Mouse (Mus musculus): Measurements from ENCODE around the gene Ppp2r5e. TPM values are rescaled to one million over a fixed set of nuclear protein-coding genes. Genes with fewer than 3 reads are reported as not detected.

The Ppp2r5e gene
- total RNA-seq (2018; cell fraction: chromatin; rRNA removed), result 10 to 100 TPM; 18.6 to 75.6 (median 46.1) TPM
- 10 to 100 TPM; 23.5 to 34.9 (median 31.8) TPM for total RNA-seq (2018; cell fraction: cytosol; rRNA removed)
- 10 to 100 TPM; 20.1 to 67.9 (median 40.1) TPM for total RNA-seq (2018; cell fraction: nucleus; rRNA removed)
- polyA plus RNA-seq (2018), result 21.2 to 25.5 TPM (median 24.4 TPM) in 3 replicates

DNA sequence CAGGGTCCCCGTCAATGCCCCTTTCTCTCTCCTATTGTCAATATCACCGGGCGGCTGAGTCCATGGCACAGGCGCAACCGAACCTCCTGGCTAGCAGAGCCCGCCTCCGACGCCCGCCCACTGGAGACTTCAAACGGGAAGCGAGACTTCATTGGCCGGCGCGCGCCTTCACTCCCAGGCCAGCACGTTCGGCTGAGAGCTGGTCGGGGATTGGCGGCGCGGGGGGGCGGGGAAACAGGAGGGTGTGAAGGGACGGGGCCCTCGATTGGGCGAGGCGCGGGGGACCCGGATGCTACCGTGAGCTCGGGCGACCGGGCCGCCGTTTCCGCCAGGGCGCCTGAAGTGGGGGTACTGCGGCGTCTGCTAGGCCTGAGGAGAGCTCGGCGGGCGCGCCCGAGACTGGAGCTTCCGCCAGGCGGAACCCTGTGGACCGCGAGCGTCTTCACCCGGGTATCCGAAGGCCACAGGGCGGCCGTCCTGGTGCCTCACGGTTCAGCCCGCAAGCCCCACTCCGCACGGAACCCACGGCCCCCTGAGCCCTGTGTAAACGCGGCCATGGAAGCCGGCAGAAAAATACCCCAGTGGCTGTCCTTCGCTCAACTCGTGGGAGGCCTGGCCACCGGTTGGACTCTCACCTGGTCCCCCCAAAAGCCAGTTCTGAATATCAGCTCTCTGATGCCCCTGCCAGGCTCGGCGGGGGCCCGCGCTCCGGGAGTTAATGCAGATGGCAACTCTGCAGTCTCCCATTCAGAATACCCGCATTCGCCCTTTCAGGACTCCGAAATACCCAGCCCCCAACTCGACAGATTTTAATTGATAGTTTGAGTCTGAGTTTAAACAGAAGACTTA lies at the start of gene Ppp2r5e:
Gene Ppp2r5e (minus strand): TSS at position 92 of the 849 bp plus-strand sequence.
- Histone ChIP-seq H3K27ac (peak within 1 kb of the TSS; percentile 60), H3K36me3 (ENCODE audit: inconsistent target) (peaks cover 6% of the 10 kb centered on the region; the same call in 1 of the 2 replicates), H3K4me3 (ENCODE audit: inconsistent target) (peak within 1 kb of the TSS; percentile 68), H3K79me2 (ENCODE audit: inconsistent target) (peaks cover 40% of the 10 kb centered on the region)
- WGBS (ENCODE audit: missing documents), result under 1% methylated on average over 64 of the region's 72 CpGs

DNA sequence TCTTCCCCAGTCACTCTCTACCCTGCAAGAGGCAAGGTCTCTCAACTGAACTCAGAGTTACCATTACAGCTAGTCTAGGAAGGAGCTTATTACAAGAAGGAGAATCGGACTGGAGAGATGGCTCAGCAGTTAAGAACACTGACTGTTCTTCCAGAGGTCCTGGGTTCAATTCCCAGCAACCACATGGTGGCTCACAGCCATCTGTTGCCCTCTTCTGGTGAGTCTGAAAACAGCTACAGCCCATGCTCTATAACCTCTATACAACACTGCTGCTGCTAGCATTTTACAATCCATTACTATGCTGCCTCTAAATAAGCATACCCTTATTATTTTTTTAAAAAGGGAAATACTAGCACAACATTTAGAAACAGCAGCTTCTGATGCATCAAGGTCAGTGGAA lies 49.7 kb upstream of the Ppp2r5e start:
- whole genome bisulfite sequencing (ENCODE audit: missing documents), result 89% methylated on average over 1 of the region's 1 CpGs
- Histone ChIP-seq H3K4me3 (ENCODE audit: inconsistent target) (no peak overlapping the region), H3K36me3 (ENCODE audit: inconsistent target) (no peaks in the 10 kb centered on the region), H3K27ac (no peak overlapping the region), H3K79me2 (ENCODE audit: inconsistent target) (no peaks in the 10 kb centered on the region)

DNA sequence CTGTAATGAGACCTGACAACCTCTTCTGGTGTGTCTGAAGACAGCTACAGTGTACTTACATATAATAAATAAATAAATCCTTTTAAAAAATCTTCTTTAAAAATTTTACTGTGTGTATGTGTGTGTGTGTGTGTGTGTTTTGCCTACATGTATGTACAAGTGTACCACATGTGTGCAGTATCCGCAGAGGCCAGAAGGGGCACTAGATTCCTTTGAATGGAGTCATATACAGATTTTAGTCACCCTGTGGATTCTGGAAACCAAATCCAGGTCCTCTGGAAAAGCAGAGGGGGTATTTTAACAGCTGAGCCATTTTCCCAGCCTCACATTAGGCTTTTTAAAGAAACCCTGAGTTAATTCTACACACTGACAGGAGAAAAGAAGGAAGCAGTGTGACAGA lies 45.7 kb upstream of the Ppp2r5e start:
- Histone ChIP-seq H3K4me3 (ENCODE audit: inconsistent target) (no peak overlapping the region), H3K36me3 (ENCODE audit: inconsistent target) (no peaks in the 10 kb centered on the region), H3K79me2 (ENCODE audit: inconsistent target) (no peaks in the 10 kb centered on the region), H3K27ac (no peak overlapping the region)
- WGBS (ENCODE audit: missing documents), result 93% methylated on average over 1 of the region's 1 CpGs

- no peak overlapping the region for H3K27ac ChIP-seq
- H3K79me2 ChIP-seq (ENCODE audit: inconsistent target), result no peaks in the 10 kb centered on the region
- no peak overlapping the region for H3K4me3 ChIP-seq (ENCODE audit: inconsistent target)
- 62% methylated on average over 2 of the region's 2 CpGs for WGBS (ENCODE audit: missing documents)
- no peaks in the 10 kb centered on the region for H3K36me3 ChIP-seq (ENCODE audit: inconsistent target)
These were observed 42.3 kb upstream of the Ppp2r5e start for GRCm38 (mm10) chr12:75638345-75638744.

GRCm38 (mm10) chr12:75637103-75637502 lies 41.1 kb upstream of the Ppp2r5e start:
- Histone ChIP-seq H3K36me3 (ENCODE audit: inconsistent target) (no peaks in the 10 kb centered on the region), H3K27ac (no peak overlapping the region), H3K79me2 (ENCODE audit: inconsistent target) (no peaks in the 10 kb centered on the region), H3K4me3 (ENCODE audit: inconsistent target) (no peak overlapping the region)
- WGBS (ENCODE audit: missing documents), result 26% methylated on average over 3 of the region's 3 CpGs

- no peaks in the 10 kb centered on the region for H3K79me2 ChIP-seq (ENCODE audit: inconsistent target)
- 84% methylated on average over 10 of the region's 10 CpGs for WGBS (ENCODE audit: missing documents)
These were observed 39.9 kb upstream of the Ppp2r5e start for GRCm38 (mm10) chr12:75635771-75636430.

DNA sequence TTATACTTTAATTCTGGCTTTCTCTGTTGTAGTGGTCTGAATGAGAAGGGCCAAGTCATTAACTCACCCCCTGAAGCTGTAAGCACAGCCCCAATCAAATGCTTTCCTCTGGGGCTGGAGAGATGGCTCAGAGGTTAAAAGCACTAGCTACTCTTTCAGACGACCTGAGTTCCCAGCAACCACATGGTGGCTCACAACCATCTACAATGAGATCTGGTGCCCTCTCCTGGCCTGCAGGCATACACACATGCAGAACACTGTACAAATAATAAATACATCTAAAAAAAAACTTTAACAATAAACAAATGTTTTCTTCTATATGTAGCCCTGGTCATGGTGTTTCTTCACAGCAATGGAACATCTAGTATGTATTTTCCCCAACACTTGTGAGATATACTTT lies 33.6 kb upstream of the Ppp2r5e start:
- no peaks in the 10 kb centered on the region for H3K79me2 ChIP-seq (ENCODE audit: inconsistent target)
- H3K36me3 ChIP-seq (ENCODE audit: inconsistent target), result no peaks in the 10 kb centered on the region
- no peak overlapping the region for H3K4me3 ChIP-seq (ENCODE audit: inconsistent target)
- 100% methylated on average over 1 of the region's 1 CpGs for WGBS (ENCODE audit: missing documents)
- H3K27ac ChIP-seq, result no peak overlapping the region

More at GRCm38 (mm10) chr12:75635771-75636430, 39.9 kb upstream of the Ppp2r5e start:
- Histone ChIP-seq H3K27ac (no peak overlapping the region), H3K36me3 (ENCODE audit: inconsistent target) (no peaks in the 10 kb centered on the region), H3K4me3 (ENCODE audit: inconsistent target) (no peak overlapping the region)

- Histone ChIP-seq H3K79me2 (ENCODE audit: inconsistent target) (no peaks in the 10 kb centered on the region), H3K4me3 (ENCODE audit: inconsistent target) (no peak overlapping the region), H3K27ac (no peak overlapping the region), H3K36me3 (ENCODE audit: inconsistent target) (no peaks in the 10 kb centered on the region)
- 94% methylated on average over 5 of the region's 5 CpGs for whole genome bisulfite sequencing (ENCODE audit: missing documents)
These were observed 27.2 kb upstream of the Ppp2r5e start for GRCm38 (mm10) chr12:75623292-75623691.

DNA sequence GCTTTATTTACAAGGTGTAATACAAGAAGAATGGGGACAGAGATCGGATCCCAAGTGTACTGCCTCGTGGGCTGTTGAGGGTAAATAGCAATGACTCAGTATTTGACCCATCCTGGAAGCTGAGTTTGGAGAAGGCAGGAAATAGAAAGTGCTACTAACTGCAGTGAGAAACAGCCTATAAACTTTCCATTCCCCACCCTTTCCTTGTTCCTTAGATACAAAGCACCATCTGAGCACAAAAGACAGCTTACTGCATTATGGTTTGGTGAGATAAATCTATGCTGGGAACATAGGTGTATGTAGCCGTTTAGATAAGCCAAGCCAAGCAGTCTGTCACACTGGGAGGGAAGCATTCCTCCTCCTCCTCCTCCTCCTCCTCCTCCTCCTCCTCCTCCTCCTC lies 26.8 kb upstream of the Ppp2r5e start:
- Histone ChIP-seq H3K4me3 (ENCODE audit: inconsistent target) (no peak overlapping the region), H3K79me2 (ENCODE audit: inconsistent target) (no peaks in the 10 kb centered on the region), H3K27ac (no peak overlapping the region), H3K36me3 (ENCODE audit: inconsistent target) (no peaks in the 10 kb centered on the region)
- 77% methylated on average over 2 of the region's 3 CpGs for WGBS (ENCODE audit: missing documents)

GRCm38 (mm10) chr12:75616841-75617240 lies 20.8 kb upstream of the Ppp2r5e start:
- Histone ChIP-seq H3K36me3 (ENCODE audit: inconsistent target) (no peaks in the 10 kb centered on the region), H3K27ac (no peak overlapping the region), H3K79me2 (ENCODE audit: inconsistent target) (no peaks in the 10 kb centered on the region), H3K4me3 (ENCODE audit: inconsistent target) (no peak overlapping the region)
- WGBS (ENCODE audit: missing documents), result 75% methylated on average over 8 of the region's 8 CpGs

DNA sequence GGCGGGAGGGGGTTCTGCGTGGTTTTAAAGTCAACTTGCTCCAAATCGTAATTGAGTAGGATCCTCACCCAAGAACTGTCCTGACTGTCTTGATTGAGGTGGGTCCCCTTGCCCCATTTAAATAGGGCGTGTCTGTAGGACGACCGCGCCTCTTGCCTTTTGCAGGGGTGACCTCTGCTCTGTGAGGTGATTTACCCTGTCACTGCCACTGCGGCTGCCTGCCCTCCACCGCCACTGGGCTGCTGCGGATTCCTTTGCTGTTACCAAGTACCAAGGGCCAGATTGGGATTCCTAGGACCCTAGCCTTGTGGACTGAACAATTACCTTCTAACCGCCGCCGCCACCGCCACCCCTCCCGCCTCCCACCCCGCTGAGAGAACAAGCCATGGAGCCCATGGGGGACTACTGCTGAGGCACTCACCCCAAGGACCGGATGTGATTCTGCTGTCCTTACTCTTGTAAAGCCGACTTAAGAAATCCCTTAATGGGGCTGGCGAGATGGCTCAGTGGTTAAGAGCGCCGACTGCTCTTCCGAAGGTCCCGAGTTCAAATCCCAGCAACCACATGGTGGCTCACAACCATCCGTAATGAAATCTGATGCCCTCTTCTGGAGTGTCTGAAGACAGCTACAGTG lies 20.2 kb upstream of the Ppp2r5e start:
- Histone ChIP-seq H3K79me2 (ENCODE audit: inconsistent target) (no peaks in the 10 kb centered on the region), H3K36me3 (ENCODE audit: inconsistent target) (no peaks in the 10 kb centered on the region), H3K4me3 (ENCODE audit: inconsistent target) (no peak overlapping the region), H3K27ac (no peak overlapping the region)
- WGBS (ENCODE audit: missing documents), result 28% methylated on average over 17 of the region's 24 CpGs

GRCm38 (mm10) chr12:75615556-75615955 lies 19.5 kb upstream of the Ppp2r5e start:
- H3K36me3 ChIP-seq (ENCODE audit: inconsistent target), result no peaks in the 10 kb centered on the region
- no peak overlapping the region for H3K27ac ChIP-seq
- 80% methylated on average over 3 of the region's 3 CpGs for WGBS (ENCODE audit: missing documents)
- no peak overlapping the region for H3K4me3 ChIP-seq (ENCODE audit: inconsistent target)
- H3K79me2 ChIP-seq (ENCODE audit: inconsistent target), result no peaks in the 10 kb centered on the region

DNA sequence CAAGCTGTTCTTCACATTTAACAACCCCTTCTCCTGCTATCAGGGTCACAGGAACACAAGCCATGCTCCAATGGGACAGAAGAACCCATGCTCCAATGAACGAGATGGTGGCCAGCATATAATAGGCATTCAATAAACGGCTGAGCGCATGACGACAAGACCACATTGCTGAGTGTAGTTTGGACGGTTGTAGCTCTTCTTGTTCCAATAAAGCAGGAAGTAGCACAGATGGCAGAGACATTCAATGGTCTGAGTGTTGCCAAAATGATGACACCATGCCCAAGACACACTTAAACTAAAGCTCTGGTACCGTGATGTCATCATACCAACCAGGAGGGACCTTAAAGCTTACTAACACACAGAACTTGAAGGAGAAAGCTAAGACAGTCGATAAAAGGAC lies 16.7 kb upstream of the Ppp2r5e start:
- Histone ChIP-seq H3K36me3 (ENCODE audit: inconsistent target) (no peaks in the 10 kb centered on the region), H3K79me2 (ENCODE audit: inconsistent target) (no peaks in the 10 kb centered on the region), H3K4me3 (ENCODE audit: inconsistent target) (no peak overlapping the region), H3K27ac (no peak overlapping the region)
- WGBS (ENCODE audit: missing documents), result 72% methylated on average over 7 of the region's 7 CpGs

GRCm38 (mm10) chr12:75599490-75599889 lies 3.4 kb upstream of the Ppp2r5e start:
- Histone ChIP-seq H3K4me3 (ENCODE audit: inconsistent target) (no peak overlapping the region), H3K27ac (no peak overlapping the region), H3K36me3 (ENCODE audit: inconsistent target) (no peaks in the 10 kb centered on the region), H3K79me2 (ENCODE audit: inconsistent target) (peaks cover 9% of the 10 kb centered on the region)
- WGBS (ENCODE audit: missing documents), result 64% methylated on average over 4 of the region's 4 CpGs
